Mouse (Mus musculus): ENCODE results near the gene Gpatch8.

GRCm38 (mm10) chr11:102580034-102580330 is 23.8 kb upstream of the Gpatch8 start:
- TF ChIP-seq POLR2A (IDR thresholded peaks at IDR 0.05; ENCODE audit: extremely low read depth, insufficient read depth, low read length) (no peak), CTCF (IDR thresholded peaks at IDR 0.05; ENCODE audit: extremely low read depth, insufficient read depth, low read length) (no peak)
